Mouse (Mus musculus) C2C12 (cell line): ENCODE data around the gene Ttyh2.

Source experiments
- CEBPB ChIP-seq: IDR thresholded peaks from one replicate; pipeline ENCODE4 v1.6.1; 2011; ENCODE audit warnings: low read depth, mild to moderate bottlenecking, control low read depth, moderate library complexity
- CTCF ChIP-seq: IDR thresholded peaks from one replicate; pipeline ENCODE4 v1.5.1; 2011; ENCODE audit not compliant: control insufficient read depth, insufficient read depth, insufficient read length
- MAX ChIP-seq: IDR thresholded peaks from one replicate; pipeline ENCODE4 v1.6.1; 2011; ENCODE audit warnings: mild to moderate bottlenecking, control low read depth
- MYOD1 ChIP-seq: IDR thresholded peaks from one replicate; pipeline ENCODE4 v1.6.1; 2011; ENCODE audit warnings: low read depth; ENCODE audit not compliant: control insufficient read depth, insufficient read length
- MYOG ChIP-seq: IDR thresholded peaks from one replicate; pipeline ENCODE4 v1.6.1; 2011; ENCODE audit not compliant: control insufficient read depth, insufficient read length; ENCODE audit errors: extremely low read depth

- no peak for TF ChIP-seq CTCF
- no peak for TF ChIP-seq MYOD1
- TF ChIP-seq MYOG, result no peak
- no peak for TF ChIP-seq MAX
- no peak for TF ChIP-seq CEBPB
Observed at GRCm38 (mm10) chr11:114667236-114667931, 7.8 kb upstream of the Ttyh2 start.
